Mouse (Mus musculus): ENCODE measurements around the gene Hoxd11. TPM values are rescaled to one million over a fixed set of nuclear protein-coding genes. Genes with fewer than 3 reads are reported as not detected.
A peak's percentile ranks its signal among the peaks of the same experiment; 100 is the strongest.

Hoxd11 gene
- total RNA-seq, 1 experiment from 2014 or later = not detected

- no peak for DNase-seq
Measured at GRCm38 (mm10) chr2:74666411-74666810, 12.9 kb upstream of the Hoxd11 start.

DNA sequence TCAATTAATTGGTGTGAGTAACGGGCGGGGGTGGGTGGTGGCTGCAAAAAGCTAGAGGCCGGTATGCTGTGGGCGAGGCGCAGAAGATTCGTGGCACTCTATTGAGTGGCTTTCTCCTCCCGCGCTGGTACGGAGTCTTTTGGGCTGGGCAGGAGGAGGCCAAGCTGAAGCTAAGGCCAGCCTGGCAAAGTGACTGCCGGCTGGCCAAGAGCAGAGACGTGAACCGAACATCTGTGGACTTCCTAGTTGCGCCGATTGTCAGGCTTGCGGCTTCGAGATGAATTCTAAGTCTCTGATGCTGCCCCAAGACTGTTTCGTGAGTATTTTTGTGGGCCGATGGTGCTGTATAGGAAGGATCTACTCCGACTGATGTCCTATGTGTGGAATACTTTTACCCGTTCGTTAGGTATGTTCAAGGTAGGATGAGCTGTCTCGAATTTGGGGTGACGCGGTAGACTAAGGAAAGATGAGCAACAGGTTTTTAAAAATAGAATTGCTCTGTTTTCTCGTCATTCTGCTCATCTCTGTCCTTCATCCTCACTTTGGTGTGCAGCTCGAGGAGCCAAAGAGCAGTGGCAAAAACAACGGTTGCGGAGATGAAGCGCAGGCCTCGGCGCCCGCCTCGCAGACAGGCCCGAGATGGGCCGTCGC is 12.0 kb upstream of the Hoxd11 start:
- no peak for DNase-seq

- DNase-seq = no peak
Measured at GRCm38 (mm10) chr2:74667842-74668357, 11.5 kb upstream of the Hoxd11 start, which contains the start of gene Hoxd13. Gene Hoxd13 (plus strand): TSS chr2:74668310.

DNA sequence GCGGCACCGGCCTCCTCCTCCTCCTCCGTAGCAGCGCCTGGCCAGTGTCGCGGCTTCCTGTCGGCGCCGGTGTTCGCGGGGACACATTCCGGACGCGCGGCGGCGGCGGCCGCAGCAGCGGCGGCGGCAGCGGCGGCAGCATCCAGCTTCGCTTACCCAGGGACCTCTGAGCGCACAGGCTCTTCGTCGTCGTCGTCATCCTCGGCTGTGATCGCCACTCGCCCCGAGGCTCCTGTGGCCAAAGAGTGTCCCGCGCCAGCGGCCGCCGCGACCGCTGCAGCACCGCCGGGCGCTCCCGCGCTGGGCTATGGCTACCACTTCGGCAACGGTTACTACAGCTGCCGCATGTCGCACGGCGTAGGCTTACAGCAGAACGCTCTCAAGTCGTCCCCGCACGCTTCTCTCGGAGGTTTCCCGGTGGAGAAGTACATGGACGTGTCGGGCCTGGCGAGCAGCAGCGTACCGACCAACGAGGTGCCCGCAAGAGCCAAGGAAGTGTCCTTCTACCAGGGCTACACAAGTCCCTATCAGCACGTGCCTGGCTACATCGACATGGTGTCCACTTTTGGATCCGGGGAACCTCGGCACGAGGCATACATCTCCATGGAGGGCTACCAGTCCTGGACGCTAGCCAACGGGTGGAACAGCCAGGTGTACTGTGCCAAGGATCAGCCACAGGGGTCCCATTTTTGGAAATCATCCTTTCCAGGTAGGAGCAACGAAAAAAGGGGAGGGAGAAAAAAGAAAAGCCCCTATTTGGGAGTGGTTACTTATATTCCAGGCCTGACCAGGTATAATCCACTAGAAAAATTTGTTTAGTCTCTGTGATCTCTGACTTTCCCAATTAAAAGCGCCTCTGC is 10.8 kb upstream of the Hoxd11 start:
- DNase-seq = no peak

DNA sequence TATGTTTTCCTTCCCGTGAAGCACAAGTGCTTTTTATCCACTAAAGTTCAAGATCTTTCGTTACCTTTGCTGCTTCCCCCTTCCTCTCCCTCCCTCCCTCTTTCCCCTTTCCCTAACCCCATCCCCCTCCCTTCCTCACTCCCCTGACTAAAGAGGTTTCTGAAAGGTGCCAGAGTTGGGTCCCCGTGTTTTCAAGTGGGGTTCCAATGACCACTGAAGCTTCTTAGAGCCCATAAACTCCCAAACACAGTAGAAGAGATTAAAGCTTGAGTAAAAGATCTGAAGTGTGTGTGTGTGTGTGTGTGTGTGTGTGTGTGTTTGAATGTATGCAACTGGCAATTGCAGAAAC is 10.2 kb upstream of the Hoxd11 start:
- DNase-seq = no peak

DNA sequence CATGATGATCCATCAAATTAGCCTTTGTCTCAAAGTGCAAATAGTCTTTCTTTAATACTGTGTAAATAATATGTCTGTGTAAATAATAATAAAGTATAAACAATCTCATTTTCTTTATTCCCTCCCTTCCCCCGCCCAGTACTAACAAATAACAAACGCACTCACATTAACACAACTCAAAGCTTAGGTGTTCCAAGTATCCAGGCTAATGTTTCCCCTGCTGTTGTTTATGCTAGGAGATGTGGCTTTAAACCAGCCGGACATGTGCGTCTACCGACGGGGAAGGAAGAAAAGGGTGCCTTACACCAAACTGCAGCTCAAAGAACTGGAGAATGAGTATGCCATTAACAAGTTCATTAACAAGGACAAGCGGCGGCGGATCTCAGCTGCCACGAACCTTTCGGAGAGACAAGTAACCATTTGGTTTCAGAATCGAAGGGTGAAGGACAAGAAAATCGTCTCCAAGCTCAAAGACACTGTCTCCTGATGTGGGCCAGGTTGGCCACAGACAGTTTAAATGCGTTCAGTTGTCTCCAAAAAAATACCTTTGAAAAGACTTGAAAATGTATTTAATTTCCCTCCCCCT is 9.6 kb upstream of the Hoxd11 start:
- DNase-seq = no peak

GRCm38 (mm10) chr2:74670632-74671188 is 8.6 kb upstream of the Hoxd11 start:
- DNase-seq = no peak

- DNase-seq = no peak
Measured at GRCm38 (mm10) chr2:74671847-74672246, 7.5 kb upstream of the Hoxd11 start.

- peak; percentile 75 for DNase-seq
Measured at GRCm38 (mm10) chr2:74672481-74673362, 6.6 kb upstream of the Hoxd11 start.

GRCm38 (mm10) chr2:74673835-74674425 is 5.4 kb upstream of the Hoxd11 start:
- DNase-seq = no peak

DNA sequence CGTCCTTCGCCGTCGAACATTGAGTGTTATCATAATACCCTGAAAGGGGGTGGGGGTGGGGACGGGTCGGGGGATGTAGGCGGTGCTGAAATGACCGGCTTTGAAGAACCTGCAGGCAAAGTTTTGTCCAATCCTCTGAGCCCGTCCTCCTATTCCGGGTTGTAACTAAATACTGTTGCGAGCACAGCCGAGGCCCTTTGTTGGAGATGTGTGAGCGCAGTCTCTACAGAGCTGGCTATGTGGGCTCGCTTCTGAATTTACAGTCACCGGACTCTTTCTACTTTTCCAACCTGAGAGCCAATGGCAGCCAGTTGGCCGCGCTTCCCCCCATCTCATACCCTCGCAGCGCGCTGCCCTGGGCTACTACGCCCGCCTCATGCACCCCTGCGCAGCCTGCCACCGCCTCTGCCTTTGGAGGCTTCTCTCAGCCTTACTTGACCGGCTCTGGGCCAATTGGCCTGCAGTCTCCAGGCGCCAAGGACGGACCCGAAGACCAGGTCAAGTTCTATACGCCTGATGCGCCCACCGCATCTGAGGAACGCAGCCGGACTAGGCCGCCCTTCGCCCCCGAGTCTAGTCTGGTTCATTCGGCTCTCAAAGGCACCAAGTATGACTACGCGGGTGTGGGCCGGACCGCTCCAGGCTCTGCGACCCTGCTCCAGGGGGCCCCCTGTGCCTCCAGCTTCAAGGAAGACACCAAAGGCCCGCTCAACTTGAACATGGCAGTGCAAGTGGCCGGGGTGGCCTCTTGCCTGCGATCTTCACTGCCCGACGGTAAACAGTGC is 4.3 kb upstream of the Hoxd11 start, which contains the start of gene Hoxd12:
Gene Hoxd12 (plus strand): TSS at position 133 of the 785 bp plus-strand sequence.
- no peak for DNase-seq

GRCm38 (mm10) chr2:74675666-74676282 is 3.6 kb upstream of the Hoxd11 start:
- DNase-seq = no peak

GRCm38 (mm10) chr2:74676376-74677052 is 2.8 kb upstream of the Hoxd11 start:
- no peak for DNase-seq

DNA sequence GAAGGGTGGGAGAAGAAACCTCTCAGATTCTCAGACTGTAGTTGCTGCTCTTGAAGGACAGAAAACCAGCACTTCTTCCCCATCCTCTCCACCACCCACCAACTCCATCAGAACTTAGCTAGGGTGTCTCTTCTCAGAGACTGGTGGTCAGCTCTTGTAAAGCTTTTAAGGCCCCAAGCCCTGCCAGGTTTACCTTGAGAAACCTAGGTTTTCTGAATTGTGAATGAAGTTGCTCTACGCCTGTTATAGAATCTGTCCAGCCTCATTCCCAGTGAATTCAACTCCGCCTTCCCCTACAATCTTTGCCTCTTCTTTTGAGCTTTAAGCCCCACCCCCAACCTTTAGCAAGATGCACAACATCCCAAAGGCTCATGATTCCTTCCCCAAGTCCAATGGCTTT is 2.3 kb upstream of the Hoxd11 start:
- DNase-seq = no peak

GRCm38 (mm10) chr2:74679596-74679971 is 227 bp downstream of the Hoxd11 start:
- DNase-seq = no peak

DNA sequence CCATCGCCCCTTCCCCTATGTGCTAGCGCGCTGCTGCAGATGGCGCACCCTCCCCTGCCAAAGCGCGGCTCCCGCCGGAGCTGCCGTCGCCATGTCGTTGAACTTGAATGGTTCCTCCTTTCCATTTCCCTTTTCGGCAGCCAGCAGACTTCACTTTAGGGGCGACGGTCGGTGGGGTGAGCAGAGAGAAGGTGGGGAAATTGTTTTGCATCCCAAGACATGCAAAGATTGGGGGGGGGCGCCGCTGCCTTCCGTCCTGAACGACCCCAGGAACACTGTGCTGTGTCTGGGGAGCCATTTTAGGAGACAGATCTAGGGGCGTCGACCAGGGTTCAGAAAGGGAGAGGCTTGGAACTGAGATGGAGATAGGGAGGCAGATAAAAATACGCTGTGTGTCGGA is 623 bp downstream of the Hoxd11 start:
- no peak for DNase-seq

GRCm38 (mm10) chr2:74680561-74681398 is 1.4 kb downstream of the Hoxd11 start:
- no peak for DNase-seq
